Mouse (Mus musculus): Measurements from ENCODE around the gene Serpinb6b.
"Not testable (repeated sequence)": the region's sequence is repeated elsewhere in the genome, so short reads cannot be mapped to it uniquely, and the experiment has no call there.

Gene Serpinb6b

DNA sequence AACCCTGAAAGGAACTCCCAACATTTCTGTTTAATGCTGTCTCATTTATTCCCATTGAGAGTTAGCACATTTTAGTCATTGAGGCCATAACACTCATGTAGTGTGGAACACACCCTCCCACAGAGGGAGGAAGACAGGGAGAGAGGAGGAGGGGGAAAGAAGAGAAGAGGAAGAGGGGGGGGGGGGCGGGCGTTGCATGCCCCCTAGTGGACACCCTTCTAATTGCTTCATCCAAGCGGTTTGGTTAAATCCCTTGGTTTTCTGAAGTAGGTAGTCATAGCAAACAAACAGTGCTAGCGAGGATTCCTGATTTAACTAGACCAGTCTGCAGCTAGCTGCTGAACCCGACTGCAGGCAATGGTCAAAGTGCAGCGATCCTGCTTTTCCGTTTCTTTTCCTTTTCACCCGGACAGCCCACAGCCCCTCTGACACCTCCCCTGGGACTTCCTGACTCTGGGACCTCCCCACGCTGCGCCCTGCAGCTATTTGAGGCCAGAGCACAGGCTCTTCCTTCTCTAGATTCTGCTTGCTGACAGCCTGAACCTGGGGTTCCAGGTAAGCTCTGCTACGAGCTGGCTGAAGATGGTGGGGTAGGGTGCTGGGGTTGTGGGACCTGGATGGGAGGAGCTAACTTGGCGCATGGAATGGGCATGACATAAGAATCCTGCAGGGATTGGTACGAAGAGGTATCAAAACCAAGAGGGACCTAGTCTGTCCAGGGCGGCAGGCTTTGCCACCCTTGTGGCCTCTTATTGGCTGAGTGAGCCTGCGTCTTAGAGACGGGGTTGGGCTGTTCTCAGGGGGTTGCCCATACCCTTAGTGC, at the start of gene Serpinb6b:
Gene Serpinb6b, plus strand, starts transcription at position 221 of the 823 bp plus-strand sequence.
- no peak for DNase-seq (ENCODE audit: low spot score in 2 of 2)

DNA sequence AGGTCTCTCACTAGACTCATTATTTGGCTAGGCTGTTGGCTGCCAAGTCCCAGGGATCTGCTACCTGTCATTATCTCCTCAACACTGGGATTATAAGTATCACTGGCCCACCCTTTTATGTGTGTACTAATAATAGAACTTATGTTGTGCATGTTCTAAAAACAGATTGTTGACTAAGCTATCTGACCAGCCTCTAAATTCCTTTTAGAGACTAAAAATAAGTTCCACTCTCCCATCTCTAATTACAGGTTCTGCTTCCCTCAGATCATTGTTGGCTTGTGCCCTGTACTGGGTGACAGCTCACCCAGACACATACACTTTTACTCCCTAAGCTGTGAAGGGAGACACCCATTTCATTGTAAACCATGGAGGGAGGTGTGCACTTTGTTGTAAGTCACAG, 42.4 kb upstream of the Serpinb6b start:
- DNase-seq (ENCODE audit: low spot score in 2 of 2): no peak

DNA sequence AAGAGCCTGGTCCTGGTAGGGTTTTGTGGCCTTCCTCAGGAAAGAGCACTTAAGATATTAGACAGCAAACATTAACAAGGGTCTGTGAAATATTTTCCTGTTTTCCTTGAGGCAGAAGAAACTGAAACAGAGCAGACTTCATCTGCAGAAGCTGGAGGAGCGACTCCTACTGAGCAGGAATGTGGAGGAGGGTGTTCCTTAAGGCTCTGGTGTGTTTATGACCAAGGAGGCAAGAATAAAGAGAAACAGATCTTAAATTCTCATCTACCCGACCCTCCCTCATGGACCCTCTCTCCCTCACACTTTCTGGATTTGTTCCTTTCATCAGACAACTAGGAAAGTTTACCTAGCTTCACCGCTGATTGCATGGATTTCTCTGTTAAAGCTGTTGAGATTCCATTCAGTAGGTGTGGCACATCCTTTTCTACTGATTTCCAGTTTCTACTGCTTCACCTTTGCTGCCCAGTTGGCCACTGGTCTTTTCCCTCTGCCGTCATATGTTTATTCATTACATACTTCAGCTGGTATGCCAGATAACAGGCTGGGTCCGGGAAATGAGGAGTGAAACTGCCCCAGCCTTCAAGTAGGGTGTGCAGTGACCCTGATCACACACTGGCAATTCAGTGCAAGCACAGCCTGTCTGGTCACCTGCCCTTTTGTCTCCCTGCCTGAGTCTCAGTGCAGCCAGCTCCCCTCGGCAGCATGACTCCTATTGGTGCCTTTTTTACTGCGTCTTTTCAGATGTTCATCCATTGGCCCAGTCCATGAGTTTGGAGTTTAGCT, 40.2 kb upstream of the Serpinb6b start:
- no peak for DNase-seq (ENCODE audit: low spot score in 2 of 2)

DNA sequence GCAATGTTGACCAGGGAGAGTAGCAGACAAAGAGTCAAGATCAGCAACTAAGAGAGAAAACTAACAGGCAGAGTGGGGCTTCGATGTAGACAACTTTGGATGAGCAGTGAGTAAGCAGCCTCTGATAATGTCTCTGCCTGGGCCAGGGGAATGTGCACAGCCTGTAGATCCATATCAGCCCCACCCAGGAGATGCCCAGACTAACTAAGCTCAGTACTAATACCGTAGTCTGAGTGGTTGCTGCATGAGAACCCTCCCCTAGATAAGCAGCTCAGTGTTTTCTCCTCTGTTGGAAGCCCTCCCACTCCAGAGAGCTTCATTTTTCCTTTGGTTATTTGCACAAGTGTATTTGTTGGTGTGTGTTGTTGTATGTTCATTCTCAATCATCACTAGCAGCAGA, 38.3 kb upstream of the Serpinb6b start:
- DNase-seq (ENCODE audit: low spot score in 2 of 2): no peak

DNA sequence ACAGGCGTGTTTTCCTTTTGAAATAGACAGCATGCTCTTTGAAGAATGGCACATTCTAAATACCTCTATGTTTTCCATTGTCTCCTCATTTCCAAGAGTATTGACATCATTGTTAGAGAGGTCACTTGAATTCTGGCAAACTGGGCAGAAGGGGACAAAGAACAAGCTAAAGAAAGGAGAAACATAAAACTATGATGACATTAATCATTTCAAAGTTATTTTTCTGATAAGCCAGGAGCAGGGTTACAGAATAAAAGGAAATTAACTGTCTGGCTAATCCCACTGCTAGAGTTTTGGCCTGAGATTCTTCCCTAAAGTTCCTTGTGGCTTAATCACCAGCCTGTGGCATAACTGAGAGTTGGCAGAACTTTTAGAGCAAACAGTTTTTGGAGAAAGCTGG, 37.8 kb upstream of the Serpinb6b start:
- no peak for DNase-seq (ENCODE audit: low spot score in 2 of 2)

DNA sequence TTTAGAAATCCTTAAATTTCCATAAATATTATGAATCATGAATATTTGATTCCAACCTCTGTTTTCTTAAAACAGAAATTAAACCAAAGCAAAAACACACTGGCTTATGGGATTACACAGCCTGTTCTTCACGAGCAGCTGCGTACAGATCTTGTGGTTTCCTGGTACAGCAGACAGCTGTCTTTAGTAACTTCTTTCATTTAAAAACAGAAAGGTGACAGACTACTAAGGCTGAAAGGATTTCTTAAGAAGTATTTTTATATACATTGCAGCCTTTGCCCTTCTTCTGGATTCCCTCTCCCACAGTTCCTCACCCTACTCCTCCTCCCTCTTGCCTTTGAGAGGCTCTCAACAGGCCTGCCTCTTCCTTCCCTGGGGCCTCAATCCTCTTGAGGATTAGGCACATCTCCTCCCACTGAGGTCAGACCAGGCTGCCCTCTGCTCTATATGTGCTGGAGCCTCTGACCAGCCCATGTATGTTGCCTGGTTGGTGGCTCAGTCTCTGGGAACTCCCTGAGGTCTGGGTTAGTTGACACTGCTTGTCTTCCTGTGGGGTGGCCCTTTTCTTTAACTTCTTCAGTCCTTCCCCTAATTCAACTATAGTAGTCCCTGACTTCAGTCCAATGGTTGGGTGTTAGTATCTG, 35.8 kb upstream of the Serpinb6b start:
- DNase-seq (ENCODE audit: low spot score in 2 of 2): no peak

DNA sequence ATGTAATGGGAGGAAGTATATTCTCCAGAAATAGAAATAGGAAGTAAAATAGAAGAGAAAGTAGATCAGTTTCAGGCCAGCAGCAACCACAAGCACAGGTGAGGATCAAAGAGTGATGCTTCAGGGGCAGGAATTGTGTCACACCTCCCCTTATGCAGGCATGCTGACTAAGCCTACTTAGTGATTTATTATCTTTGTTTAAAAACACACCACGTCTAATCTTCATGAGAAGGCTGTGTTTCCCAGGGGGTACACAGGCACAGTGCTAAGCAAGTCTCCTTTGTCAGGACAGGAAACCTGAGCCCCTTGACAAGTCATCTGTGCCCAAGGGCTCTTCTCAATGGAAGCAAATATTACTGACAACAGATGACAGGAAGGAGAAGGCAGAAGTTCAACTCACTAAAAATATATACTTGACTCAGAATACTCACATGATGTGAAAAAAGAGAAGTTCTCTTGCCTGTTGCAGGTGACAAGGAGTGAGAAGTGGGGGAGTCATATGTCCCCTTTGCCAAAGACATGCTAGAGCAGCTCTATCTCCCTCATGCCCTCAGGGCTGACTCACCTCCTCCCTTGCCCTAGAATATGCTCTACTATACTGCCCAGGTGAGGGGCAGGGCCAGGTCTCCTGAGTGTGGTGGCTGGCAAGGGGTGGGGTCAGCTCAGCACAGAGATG, 30.2 kb upstream of the Serpinb6b start:
- no peak for DNase-seq (ENCODE audit: low spot score in 2 of 2)

DNA sequence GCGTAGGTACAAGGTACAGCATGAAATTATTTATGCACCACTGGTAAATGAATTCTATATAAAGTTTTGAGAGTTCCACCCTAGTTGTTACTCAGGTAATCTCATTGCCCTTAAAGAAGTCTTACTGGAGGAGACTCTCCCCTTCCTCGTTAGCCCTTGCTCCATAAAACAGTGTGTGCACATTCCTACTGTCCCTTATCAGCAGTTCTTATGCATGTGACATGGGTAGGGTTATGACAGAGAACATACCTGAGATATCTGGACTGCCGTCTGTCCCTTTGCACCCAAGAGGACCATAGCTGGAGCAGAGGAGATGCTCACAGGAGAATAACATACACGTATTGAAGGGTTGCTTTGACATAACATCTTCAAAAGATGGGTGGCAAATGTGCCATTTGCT, 26.7 kb upstream of the Serpinb6b start:
- not testable (repeated sequence) for DNase-seq (ENCODE audit: low spot score in 2 of 2)

DNA sequence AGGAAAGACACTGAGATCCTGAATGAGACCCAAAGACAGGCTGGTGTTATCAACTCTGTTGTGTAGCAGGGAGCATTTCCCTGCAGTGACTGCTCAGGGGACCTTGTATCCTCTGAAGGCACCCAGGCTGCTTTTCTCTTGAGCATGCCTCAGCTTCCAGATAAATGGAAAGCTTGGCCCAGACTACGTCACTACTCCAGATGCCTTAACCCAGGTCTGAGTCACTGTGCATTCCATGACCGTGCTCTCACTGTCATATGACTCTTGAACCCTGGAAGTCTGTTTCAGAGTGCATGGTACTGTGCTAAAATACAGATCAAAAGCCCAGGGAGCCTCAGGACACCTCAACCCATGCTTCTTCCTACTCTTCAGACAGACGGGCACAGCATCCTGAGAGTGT, 25.8 kb upstream of the Serpinb6b start:
- not testable (repeated sequence) for DNase-seq (ENCODE audit: low spot score in 2 of 2)

DNA sequence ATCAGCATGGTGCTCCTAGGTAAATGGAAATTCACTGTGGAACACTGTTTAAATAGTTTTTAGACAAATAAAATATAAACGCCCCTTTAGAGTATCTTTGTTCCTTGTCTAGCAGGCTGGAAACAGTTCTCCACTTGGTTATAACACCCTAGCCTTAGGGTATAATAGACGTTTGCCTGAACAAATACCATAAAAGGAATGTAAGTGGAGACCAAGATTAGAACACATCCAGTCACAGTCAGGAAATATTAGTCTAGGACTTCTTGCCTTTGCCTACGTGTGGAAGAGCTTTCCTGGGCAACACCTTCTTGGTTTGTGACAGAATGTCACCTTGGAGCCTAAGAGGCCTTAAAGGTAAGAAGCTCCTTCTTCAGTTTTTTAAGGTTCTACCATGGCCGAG, 8.5 kb upstream of the Serpinb6b start:
- no peak for DNase-seq (ENCODE audit: low spot score in 2 of 2)

DNA sequence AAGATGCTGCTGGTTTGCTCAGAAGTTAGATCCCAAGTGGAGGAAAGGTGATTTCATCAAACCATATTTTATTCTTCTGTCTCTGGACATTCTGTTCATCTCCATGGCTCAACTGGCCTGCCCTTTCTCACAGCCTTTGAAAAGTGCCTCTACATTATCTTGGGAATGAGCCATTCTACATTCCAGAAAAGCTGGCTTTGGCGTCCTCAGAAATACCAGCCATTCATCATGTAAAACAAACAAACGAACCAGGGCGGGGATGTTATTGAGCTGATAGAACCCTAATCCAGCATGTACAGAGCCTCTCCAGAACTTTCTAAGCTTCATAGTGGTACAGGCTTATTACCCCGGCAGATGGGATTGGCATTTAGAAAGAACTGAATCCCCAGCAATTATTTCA, 7.1 kb upstream of the Serpinb6b start:
- no peak for DNase-seq (ENCODE audit: low spot score in 2 of 2)

DNA sequence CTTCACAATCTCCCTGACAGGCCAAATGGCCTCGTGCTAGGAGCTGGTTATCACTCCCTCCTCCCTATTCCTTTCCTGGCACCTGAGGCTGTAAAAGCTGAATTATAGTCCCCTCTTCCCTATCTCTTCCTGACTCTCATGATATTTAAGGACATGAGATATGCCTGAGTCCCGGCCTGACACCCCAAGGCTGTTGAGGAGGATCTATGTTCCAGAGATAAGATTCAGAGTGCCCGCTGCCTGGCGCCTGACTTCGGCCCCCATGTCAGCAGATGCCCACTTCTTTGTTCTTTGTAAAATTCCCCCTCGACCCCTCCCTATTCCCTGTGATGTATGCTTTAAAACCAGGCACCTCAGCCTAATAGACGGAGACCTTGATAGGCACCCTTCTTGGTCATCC, 6.5 kb upstream of the Serpinb6b start:
- DNase-seq (ENCODE audit: low spot score in 2 of 2): not testable (repeated sequence)

DNA sequence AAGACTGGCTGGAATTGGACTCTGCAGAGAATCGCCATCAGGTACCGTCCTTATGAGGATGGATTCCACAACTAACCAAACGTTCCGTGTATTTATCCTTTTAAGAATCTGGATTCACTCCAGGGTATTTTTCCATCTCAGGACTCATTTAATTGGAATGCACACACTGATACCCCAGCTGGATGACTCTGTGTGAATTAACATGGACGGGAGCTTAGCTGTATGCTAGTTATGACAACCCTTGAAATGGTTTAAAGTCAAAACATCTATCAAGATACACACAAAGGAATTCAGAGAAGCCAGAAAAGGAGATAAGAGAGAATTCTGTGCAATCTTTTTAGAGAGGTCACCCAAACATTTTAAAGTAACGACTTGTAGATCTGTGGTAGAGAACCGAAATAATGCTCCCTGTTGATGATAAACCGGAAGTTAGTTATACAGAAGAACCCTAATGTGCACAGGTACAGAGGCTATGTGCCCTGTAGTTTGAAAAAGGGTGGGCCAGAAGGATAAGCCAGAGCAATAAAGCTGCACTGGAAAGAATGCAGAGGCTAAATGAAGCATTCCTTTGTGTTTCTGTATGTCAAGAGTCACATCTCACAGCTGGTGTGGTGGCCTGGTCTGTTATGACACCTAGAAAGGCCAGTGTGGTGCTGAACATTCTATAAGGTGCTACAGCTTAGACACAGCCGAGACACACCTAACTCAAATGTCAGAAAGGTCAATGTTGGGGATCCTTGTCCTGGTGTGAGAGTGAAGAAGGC, 837 bp upstream of the Serpinb6b start:
- DNase-seq (ENCODE audit: low spot score in 2 of 2): no peak

DNA sequence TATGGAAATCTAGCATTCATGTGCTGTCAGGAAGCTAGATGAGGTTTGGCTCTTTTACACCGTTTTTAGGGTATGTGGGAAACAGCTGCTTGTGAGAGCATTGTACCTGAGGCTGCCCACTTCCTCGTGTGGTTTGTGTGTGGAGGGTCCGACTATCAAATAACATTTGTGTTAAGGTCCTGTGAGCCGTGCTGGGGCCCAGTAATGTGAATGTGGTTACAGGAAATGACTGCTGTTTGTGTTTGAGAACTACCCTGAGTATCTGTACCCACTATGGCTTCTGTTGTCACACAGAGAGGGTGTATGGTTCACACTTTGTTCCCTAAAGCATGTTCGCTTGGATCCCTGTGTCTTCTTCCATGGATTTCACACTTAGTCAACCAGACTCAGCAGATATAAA, 1.1 kb downstream of the Serpinb6b start:
- DNase-seq (ENCODE audit: low spot score in 2 of 2): no peak

DNA sequence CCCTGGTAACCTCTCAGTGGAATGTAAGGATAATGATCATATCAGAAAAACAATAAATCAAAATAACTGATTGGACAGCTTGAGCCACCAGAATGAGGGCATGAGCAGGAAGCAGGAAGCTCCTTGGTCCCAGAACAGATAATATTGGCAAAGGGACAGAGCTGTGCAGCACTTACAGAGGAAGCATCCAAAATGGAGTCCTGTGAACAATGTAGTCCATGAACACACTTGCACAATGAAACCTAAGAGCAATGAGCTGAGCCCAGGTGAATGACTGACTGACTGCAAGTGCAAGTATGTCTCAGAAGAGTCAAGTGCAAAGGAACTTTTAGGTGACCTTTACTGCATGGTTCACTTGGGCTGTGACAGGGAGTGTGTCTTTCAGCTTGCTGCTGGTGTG, 2.2 kb downstream of the Serpinb6b start:
- DNase-seq (ENCODE audit: low spot score in 2 of 2): no peak

DNA sequence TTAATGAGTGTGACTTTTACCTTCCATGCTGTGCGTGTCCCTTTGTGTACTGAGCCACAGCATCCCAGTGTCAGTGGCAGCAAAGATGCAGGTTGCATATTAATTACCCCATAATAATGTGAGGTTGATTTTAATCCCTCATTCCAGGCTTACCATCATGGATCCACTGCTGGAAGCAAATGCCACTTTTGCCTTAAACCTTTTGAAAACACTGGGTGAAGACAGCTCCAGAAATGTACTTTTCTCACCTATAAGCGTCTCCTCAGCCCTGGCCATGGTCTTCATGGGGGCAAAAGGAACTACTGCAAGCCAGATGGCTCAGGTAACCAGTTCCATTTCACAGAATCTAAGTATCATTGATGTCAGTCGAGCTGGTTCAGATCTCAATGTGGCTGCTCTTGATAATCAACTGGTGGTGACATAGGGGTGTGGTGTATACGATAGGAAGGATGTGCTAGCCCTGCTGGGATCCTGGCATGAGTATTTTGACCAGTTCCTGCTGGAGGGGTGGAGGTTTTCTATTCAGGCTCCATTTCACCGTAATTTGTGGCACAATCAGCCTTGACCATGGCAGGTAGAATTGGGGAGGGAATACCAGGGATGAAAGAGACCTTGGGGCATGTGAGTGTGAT, 3.5 kb downstream of the Serpinb6b start:
- DNase-seq (ENCODE audit: low spot score in 2 of 2): no peak

DNA sequence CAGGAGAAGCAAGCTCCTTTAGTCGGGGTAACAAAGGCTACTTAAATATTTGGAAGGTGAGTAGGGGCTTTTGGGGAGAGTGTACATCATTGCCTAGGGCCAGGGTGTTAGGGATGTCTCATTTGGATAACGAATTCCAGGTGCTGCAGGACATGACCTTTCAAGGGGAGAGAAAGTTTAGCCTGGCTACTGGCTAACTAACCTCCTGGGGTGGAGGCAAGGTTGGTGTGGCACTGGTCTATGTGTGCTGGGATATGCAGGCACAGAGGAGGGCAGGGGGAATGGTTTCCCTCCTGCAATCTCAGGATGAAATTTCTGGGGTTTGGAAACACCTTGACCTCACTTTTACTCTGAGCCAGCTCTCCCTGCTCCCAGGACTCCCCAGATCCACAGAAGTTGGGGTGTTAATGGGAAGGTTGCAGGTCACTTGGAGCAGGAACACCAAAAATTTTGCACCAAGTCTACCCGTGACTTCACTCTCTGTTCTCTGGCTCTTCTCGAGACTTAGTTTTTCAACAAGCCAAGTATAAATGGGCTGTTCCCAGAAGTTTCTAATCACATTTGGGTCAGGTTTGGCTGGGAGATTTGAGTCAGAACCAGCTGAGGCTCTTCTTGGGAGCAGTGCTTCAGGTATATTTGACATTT, 4.1 kb downstream of the Serpinb6b start:
- no peak for DNase-seq (ENCODE audit: low spot score in 2 of 2)

DNA sequence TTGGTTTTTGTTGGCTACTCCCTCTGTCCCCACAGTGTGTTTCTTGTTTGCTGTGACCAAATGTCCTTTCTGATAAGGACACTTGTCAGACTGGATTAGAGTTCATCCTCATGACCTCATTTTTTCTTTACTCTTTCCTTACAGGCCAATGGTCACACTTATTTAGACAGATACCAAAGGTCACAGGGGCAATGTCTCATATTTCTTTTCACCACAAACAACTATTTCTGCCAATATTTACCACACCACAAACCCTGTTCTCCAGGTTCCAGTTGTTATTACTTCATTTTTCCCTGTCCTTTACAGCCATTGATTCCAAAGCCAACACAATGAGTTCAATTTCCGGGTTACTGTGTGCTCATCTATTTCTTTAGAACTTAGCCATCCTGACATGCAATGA, 4.6 kb downstream of the Serpinb6b start:
- no peak for DNase-seq (ENCODE audit: low spot score in 2 of 2)

DNA sequence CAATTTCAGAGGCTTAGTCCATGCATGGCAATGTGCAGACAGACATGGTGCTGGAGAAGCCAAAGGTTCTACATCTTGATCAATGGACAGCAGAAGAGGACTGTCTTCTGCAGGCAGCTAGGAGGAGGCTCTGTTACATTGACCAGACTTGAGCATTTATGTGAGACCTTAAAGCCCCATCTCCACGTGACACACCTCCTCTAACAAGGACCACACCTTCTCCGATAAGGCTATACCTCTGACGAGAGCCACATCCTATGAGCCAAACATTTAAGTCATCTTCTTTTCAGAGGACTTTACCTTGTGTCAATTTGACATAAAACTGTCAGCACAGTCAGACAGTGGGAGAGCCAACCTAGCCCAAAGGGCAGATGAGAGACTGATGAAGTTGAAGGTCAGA, 5.8 kb downstream of the Serpinb6b start:
- no peak for DNase-seq (ENCODE audit: low spot score in 2 of 2)

DNA sequence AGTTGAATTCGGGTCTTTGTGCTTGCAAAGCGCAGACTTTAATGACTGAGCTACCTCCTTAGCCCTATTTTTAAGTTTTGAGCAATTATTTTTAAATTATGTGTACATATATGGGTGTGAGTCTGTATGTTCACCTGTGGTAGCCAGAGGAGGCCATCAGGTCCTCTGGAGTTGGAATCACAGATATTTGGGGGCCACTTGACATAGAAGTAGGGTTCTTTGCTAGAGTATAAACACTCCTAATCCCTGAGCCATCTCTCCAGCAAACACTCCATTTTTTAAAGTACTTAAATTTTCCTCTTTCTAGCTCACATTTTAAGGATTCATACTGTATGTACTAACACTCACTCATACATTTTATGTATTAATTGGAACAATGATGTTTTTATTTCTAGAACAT, 9.3 kb downstream of the Serpinb6b start:
- no peak for DNase-seq (ENCODE audit: low spot score in 2 of 2)
